Mouse (Mus musculus) MN1 (cell line): ENCODE data around the gene Olfr292.

Experiments
- DNase-seq: peaks from one replicate; pipeline ENCODE4 v3.0.0-alpha.2; 2016; ENCODE audit warnings: low spot score

Olfr292 gene

DNA sequence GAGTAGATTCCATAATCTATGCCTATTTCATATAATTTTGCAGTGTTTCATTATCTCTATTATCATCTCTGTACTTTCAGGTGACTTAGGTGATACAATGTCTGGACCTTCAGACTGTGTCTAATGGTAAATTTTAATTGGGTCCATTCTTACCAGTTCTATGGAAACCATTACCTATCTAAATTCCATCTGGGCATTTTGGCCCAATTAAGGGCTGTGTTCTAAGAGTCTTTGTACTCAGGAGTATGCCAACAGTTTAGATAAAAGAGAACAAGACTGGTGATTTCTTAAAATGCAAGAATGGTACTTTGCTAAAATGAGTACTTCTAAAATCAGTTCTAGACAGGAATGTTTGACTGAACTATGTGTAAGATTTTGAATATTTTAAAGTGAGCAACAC lies at the start of gene Olfr292:
TSS of gene Olfr292 (plus strand) at position 301 of the 400 bp plus-strand sequence.
- no peak for DNase-seq

DNA sequence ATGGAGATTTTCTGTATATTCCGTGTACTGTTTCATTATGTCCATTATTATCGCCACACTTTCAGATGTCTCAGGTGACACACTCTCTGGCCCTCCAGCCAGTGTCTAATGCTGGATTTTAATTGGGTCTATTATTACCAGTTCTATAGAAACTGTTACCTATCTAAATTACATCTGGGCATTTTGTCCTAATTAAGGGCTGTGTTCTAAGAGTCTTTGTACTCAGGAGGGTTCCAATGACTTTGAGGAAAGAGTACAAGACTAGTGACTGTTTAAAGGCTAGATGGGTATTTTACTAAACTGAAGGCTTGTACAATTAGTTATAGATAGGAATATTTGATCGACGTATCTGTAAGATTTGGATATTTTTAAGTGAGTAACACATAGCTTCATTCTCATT lies 39.4 kb upstream of the Olfr292 start, which contains the start of gene Olfr293:
TSS of gene Olfr293 (plus strand) at position 301 of the 400 bp plus-strand sequence.
- no peak for DNase-seq

DNA sequence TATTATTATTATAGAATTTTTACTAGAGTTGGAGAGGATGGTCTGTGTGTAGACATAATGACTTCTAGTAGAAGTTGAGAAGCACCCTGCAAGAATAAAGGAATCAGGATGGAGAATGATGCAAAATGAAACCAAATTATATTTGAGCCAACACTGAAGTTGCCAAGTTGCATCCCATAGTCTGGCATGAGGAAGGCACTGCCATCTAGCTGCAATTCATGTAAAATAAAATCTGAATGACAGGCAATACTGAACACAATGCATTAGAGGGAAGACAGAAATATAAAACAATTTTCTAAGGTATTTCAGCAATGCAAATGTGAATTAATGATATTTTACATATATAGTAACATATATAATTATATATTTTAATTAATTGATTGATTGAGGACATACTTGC lies 36.9 kb downstream of the Olfr292 start:
- DNase-seq = no peak
